Mouse (Mus musculus) right cerebral cortex, postnatal 14 days (tissue): ENCODE results near the gene Robo4.
A peak's percentile ranks its signal among the peaks of the same experiment; 100 is the strongest.

Experiments
- DNase-seq: peaks from one replicate; pipeline ENCODE4 v3.0.0; 2022

Gene Robo4

GRCm38 (mm10) chr9:37403011-37403410, 1.3 kb downstream of the Robo4 start:
- DNase-seq, result no peak

- no peak for DNase-seq
These were observed 4.7 kb downstream of the Robo4 start for GRCm38 (mm10) chr9:37406372-37406771.

- no peak for DNase-seq
These were observed 6.3 kb downstream of the Robo4 start for GRCm38 (mm10) chr9:37407850-37408502.

- DNase-seq, result no peak
These were observed 8.2 kb downstream of the Robo4 start for GRCm38 (mm10) chr9:37409698-37410445.

GRCm38 (mm10) chr9:37412989-37413388, 11.3 kb downstream of the Robo4 start:
- DNase-seq, result no peak

GRCm38 (mm10) chr9:37414666-37415065, 13.0 kb downstream of the Robo4 start:
- no peak for DNase-seq

GRCm38 (mm10) chr9:37418791-37419190, 17.1 kb downstream of the Robo4 start:
- DNase-seq, result no peak

- peak; percentile 72 for DNase-seq
These were observed 19.0 kb downstream of the Robo4 start for GRCm38 (mm10) chr9:37420676-37421075.

GRCm38 (mm10) chr9:37421239-37421638, 19.5 kb downstream of the Robo4 start:
- no peak for DNase-seq

- no peak for DNase-seq
These were observed 27.6 kb downstream of the Robo4 start for GRCm38 (mm10) chr9:37429326-37429725.

- DNase-seq, result peak; percentile 96
These were observed 28.9 kb downstream of the Robo4 start for GRCm38 (mm10) chr9:37430582-37430981.

GRCm38 (mm10) chr9:37432026-37432666, 30.4 kb downstream of the Robo4 start:
- peak; percentile 75 for DNase-seq

- no peak for DNase-seq
These were observed 31.2 kb downstream of the Robo4 start, which contains the start of gene Robo3 for GRCm38 (mm10) chr9:37432720-37433421. TSS of gene Robo3 (minus strand) at chr9:37433246.

GRCm38 (mm10) chr9:37433823-37434560, 32.3 kb downstream of the Robo4 start:
- DNase-seq, result no peak

- no peak for DNase-seq
These were observed 33.2 kb downstream of the Robo4 start for GRCm38 (mm10) chr9:37434932-37435331.

GRCm38 (mm10) chr9:37435616-37436015, 33.9 kb downstream of the Robo4 start:
- DNase-seq, result no peak

- DNase-seq, result no peak
These were observed 36.4 kb downstream of the Robo4 start for GRCm38 (mm10) chr9:37437772-37438735.

GRCm38 (mm10) chr9:37452401-37452800, 50.7 kb downstream of the Robo4 start:
- no peak for DNase-seq

- DNase-seq, result no peak
These were observed 51.6 kb downstream of the Robo4 start for GRCm38 (mm10) chr9:37453328-37453727.

- no peak for DNase-seq
These were observed 52.4 kb downstream of the Robo4 start for GRCm38 (mm10) chr9:37454011-37454492.

GRCm38 (mm10) chr9:37454991-37455390, 53.3 kb downstream of the Robo4 start:
- DNase-seq, result no peak
